Mouse (Mus musculus) neural tube, embryonic 12.5 days (tissue): ENCODE data around the gene 2410004B18Rik. TPM values are rescaled to one million over a fixed set of nuclear protein-coding genes. Genes with fewer than 3 reads are reported as not detected.
"Not testable (repeated sequence)": the region's sequence is repeated elsewhere in the genome, so short reads cannot be mapped to it uniquely, and the experiment has no call there.

Source experiments
- ATAC-seq: fragments of 200-750 bp; cut with Nextera tagmentation; 2 replicates; pipeline ENCODE4 v1.8.0; 2017; ENCODE audit warnings: low read depth, mild to moderate bottlenecking, moderate TSS enrichment, moderate library complexity; ENCODE audit not compliant: low FRiP score
- H3K27ac ChIP-seq: fragments of 300-500 bp; sonication (generic); 2 replicates; pipeline ENCODE4 v1.5.1; 2016
- H3K27me3 ChIP-seq: fragments of 300-500 bp; sonication (generic); replicated peaks from 2 replicates; pipeline ENCODE4 v1.6.1; 2016; ENCODE audit warnings: mild to moderate bottlenecking
- H3K36me3 ChIP-seq: fragments of 300-500 bp; sonication (generic); 2 replicates; pipeline ENCODE4 v1.6.1; 2016; ENCODE audit warnings: mild to moderate bottlenecking
- H3K4me1 ChIP-seq: fragments of 300-500 bp; sonication (generic); 2 replicates; pipeline ENCODE4 v1.6.1; 2016
- H3K4me2 ChIP-seq: fragments of 300-500 bp; sonication (generic); replicated peaks from 2 replicates; pipeline ENCODE4 v1.6.1; 2016; ENCODE audit warnings: mild to moderate bottlenecking
- H3K4me3 ChIP-seq: fragments of 300-500 bp; sonication (generic); 2 replicates; pipeline ENCODE4 v1.5.1; 2016
- H3K9ac ChIP-seq: fragments of 300-500 bp; sonication (generic); 2 replicates; pipeline ENCODE4 v1.6.1; 2016; ENCODE audit warnings: mild to moderate bottlenecking
- H3K9me3 ChIP-seq: fragments of 300-500 bp; sonication (generic); 2 replicates; pipeline ENCODE4 v1.6.1; 2016; ENCODE audit warnings: mild to moderate bottlenecking
- WGBS: fragments of 180-500 bp; shearing (Covaris S2); methylation state at CpG from one replicate; pipeline ENCODE4 v1.1.7; 2016; 5-methylcytosine and 5-hydroxymethylcytosine counted together
- polyA plus RNA-seq: library from polyadenylated mRNA; unstranded; fragments of >200 nt; fragmentation: Nextera tagmentation; extraction: Ambion mirVana; gene quantifications from 2 replicates; pipeline ENCODE4 v1.2.1, GENCODE M21; 2016

2410004B18Rik gene
- polyA plus RNA-seq, 1 experiment from 2014 or later: 68.2 TPM

DNA sequence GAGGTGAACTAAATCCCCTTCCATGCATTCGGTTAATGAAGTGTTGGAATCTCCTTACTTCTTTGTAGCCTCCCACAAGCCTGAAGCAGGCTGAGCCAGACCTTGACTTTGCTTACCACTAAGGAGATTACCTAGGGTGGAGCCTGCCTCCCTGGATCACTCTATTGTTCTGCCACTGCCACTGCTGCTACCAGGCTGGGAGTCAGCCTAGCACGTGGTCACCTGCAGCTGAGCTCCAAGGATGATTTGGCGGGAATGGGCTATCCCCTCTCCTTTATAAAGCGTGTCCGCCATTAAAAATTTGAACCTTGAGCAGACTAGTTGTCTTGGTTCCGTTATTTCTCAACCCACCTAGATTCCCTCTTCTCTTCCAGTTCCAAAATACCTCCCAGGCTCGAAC lies 23.9 kb upstream of the 2410004B18Rik start:
- 78% methylated on average over 7 of the region's 7 CpGs for WGBS
- not testable (repeated sequence) for H3K36me3 ChIP-seq, ATAC-seq

DNA sequence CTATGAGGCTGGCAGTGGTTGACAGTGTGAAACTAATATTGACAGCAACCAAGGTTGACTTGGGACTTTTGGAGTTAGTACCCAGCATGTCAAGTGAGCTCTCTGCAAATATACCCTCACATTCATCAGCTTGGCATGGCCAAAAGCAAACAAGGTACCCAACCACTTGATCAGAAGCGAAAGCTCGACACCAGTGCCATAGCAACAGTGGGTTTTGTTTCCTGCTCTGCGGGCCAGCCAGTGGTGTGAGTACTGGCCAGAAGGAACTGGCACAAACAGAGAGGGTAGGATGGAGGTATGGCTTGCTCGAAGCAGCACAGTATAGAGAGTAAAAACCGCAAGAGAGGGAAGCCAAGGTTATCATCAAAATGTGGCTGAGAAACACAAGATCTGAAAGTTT lies 21.4 kb upstream of the 2410004B18Rik start:
- no peak overlapping the region for H3K27ac ChIP-seq
- no peaks in the 10 kb centered on the region for H3K36me3 ChIP-seq
- ATAC-seq: no peak
- H3K9me3 ChIP-seq: no peaks in the 10 kb centered on the region
- H3K4me3 ChIP-seq: no peak overlapping the region
- H3K27me3 ChIP-seq: no peaks in the 10 kb centered on the region
- H3K9ac ChIP-seq: no peak overlapping the region
- H3K4me2 ChIP-seq: no peak overlapping the region
- no peaks in the 10 kb centered on the region for H3K4me1 ChIP-seq
- WGBS: 92% methylated on average over 5 of the region's 5 CpGs

More for the DNA sequence above, 23.9 kb upstream of the 2410004B18Rik start:
- not testable (repeated sequence) for H3K27ac ChIP-seq, H3K4me3 ChIP-seq, H3K9me3 ChIP-seq, H3K4me2 ChIP-seq, H3K4me1 ChIP-seq, H3K9ac ChIP-seq, H3K27me3 ChIP-seq

DNA sequence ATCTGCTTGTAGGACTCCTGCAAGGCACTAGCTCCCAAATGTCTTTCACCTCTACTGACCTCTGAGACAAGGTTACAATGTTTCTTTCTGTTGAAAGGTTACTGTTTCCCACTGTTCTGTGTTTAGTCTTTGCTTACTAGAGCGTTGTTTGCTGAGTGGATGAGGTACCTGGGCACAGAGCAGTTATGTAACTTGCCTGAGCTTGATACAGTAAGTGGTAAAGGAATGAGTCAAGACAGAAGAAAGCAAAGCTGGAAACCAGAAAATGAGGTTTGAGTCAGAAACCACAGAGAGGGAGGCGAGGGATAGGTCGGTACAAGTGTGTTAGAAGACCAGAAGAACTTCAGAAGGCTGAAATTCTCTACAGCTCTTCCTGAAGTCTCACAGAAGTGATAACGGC lies 21.0 kb upstream of the 2410004B18Rik start:
- Histone ChIP-seq H3K9me3 (no peaks in the 10 kb centered on the region), H3K4me1 (no peaks in the 10 kb centered on the region), H3K27me3 (no peaks in the 10 kb centered on the region), H3K4me3 (no peak overlapping the region), H3K9ac (no peak overlapping the region), H3K27ac (no peak overlapping the region), H3K4me2 (no peak overlapping the region), H3K36me3 (no peaks in the 10 kb centered on the region)
- 88% methylated on average over 4 of the region's 4 CpGs for WGBS
- ATAC-seq: no peak

DNA sequence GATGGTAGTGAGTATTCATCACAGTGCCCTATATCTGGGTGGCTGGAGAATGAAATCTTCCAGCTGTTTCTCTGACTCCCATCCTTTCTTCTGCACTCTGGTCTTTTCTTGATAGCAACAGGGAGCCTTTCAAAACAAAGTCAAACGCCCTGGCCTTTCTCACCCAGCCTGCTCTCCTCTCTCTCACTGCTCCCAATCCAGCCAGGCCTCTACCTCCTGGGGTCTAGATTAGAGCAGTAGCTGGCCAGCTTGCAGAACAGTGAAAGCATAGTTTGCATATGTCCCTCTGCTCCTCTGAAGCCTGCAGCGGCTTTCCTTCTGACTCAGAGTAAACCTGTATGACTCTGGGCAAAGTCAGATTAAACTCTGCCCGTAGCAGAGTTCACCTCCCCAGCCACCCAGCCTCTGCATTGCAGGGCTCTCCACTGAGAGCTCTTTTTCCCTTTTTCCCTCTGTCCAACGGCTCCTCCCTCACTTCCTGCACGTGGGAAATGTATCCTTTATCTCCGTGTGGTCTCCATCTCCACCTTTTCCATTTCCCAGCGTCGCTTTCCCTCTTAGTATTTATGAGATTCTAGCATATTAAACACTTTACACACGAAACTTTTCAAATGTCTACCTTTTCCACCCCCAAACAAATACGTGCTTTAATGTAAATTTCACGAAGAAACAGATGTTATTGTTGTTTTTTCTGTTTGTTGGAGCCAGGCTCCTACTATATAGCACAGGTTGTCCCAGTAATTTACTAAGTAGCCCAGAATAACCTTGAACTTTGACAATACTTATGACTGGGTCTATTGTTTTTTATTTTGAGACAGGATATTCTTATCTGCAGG lies 15.6 kb upstream of the 2410004B18Rik start, which contains the start of gene Bcl10:
Gene Bcl10 (plus strand): TSS at position 786 of the 836 bp plus-strand sequence.
- peaks cover 6% of the 10 kb centered on the region for H3K4me1 ChIP-seq
- no peaks in the 10 kb centered on the region for H3K9me3 ChIP-seq
- H3K27me3 ChIP-seq: no peaks in the 10 kb centered on the region
- 36% methylated on average over 11 of the region's 11 CpGs for WGBS
- peak within 1 kb of the TSS; percentile 32 for H3K4me3 ChIP-seq
- peak within 1 kb of the TSS; percentile 57 for H3K4me2 ChIP-seq
- H3K36me3 ChIP-seq: no peaks in the 10 kb centered on the region
- H3K9ac ChIP-seq: no peak within 1 kb of the TSS
- H3K27ac ChIP-seq: no peak within 1 kb of the TSS
- ATAC-seq: no peak

DNA sequence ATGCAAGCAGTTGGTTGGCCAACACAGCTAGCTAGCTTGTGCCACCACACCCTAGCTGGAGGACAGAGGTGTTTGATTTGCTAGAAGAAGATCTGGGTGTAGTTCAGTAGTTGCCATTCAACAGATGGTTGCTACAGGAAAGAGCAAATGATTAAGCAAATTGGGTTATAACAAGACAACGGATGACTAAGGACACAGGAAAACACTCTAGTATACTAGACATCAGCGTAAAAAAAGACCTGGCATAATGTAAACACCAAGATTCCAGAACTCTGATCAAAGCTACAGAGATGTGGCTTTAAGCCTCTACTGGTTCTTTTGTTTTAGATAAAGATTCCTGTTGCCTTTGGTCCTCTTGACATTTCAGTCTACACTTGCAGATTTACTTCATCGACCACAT lies 14.8 kb upstream of the 2410004B18Rik start:
- Histone ChIP-seq H3K9ac (no peak overlapping the region), H3K4me3 (no peak overlapping the region), H3K9me3 (no peaks in the 10 kb centered on the region), H3K4me1 (peaks cover 6% of the 10 kb centered on the region), H3K36me3 (peaks cover 5% of the 10 kb centered on the region; the same call in 1 of the 2 replicates), H3K27ac (no peak overlapping the region), H3K27me3 (no peaks in the 10 kb centered on the region), H3K4me2 (peak overlapping the region; percentile 57; the same call in 1 of the 2 replicates)
- ATAC-seq: no peak
- WGBS: 79% methylated on average over 3 of the region's 3 CpGs

DNA sequence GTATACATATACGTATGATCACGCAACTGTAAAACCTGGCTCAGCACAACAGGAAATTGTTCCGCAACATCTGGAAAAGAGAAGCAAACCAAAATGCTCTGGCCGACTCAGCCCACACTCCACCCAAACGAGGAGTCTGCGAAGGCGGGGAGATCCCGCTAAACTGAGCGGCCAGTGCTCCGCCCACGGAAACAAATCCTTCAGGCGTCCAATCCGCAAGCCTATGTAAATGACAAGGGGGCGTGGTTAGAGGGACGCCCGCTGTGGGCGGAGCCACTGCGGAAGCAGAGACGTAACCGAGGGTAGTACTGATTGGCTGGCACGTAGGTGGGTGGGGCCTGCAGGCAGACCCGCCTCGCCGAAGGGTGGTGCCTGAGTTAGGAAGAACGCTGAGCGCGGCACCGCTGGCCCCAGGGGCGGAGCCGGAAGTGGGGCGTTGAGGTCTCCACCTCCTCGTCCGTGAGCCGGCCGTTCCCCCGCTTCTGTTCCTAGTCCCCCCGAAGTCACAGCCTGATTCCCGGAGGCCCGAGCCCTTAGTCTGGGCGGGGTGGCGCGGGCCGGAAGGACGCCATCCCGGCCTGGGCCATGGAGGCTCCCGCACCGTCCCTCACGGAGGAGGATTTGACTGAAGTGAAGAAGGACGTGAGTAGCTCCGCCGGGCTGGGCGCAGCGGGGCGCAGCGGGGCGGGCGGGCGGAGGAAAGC lies 13.8 kb upstream of the 2410004B18Rik start:
- peak; percentile 100 for ATAC-seq
- Histone ChIP-seq H3K27ac (peak overlapping the region; percentile 87), H3K4me3 (peak overlapping the region; percentile 82), H3K4me2 (peak overlapping the region; percentile 69), H3K9ac (peak overlapping the region; percentile 80), H3K9me3 (no peaks in the 10 kb centered on the region), H3K4me1 (peaks cover 7% of the 10 kb centered on the region), H3K27me3 (no peaks in the 10 kb centered on the region), H3K36me3 (peaks cover 5% of the 10 kb centered on the region; the same call in 1 of the 2 replicates)
- WGBS: under 1% methylated on average over 58 of the region's 58 CpGs

DNA sequence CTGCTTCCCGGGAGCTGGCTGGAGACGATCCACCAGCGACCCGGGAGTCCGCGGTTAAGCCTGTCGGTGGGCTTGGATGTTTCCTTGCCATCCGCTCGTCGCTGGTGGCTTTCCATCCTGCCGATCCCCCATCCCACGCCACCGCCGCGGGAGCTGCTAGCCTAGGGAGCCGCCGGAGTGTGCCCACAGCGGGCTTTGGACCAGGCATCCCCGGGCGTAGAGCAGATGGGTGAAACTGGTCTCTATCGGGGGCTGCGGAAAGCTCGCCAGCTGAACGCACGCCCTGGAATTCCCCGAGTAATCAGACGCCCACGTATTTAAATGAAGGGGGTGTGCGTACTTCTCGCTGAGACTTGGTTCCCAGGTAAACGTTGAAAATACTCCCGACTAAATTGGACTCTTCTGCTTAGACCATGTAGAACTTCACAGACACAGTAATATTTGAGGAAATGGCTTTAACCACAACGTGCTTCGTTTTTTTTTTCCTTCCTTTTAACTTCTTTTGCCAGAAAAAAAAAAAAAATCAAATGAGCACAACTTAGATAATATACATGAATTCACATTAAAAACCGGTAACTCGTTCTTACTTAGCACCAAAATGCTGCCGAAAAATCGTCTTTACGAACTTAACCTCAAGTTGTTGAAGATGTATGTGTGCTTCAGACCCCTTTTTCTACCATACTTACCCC lies 13.0 kb upstream of the 2410004B18Rik start:
- H3K4me2 ChIP-seq: peak overlapping the region; percentile 69
- peak overlapping the region; percentile 80 for H3K9ac ChIP-seq
- peak overlapping the region; percentile 87 for H3K27ac ChIP-seq
- no peaks in the 10 kb centered on the region for H3K9me3 ChIP-seq
- H3K4me1 ChIP-seq: peaks cover 11% of the 10 kb centered on the region
- H3K4me3 ChIP-seq: peak overlapping the region; percentile 82
- H3K36me3 ChIP-seq: peaks cover 5% of the 10 kb centered on the region; the same call in 1 of the 2 replicates
- WGBS: 4% methylated on average over 39 of the region's 39 CpGs
- no peaks in the 10 kb centered on the region for H3K27me3 ChIP-seq
- ATAC-seq: peak; percentile 23

DNA sequence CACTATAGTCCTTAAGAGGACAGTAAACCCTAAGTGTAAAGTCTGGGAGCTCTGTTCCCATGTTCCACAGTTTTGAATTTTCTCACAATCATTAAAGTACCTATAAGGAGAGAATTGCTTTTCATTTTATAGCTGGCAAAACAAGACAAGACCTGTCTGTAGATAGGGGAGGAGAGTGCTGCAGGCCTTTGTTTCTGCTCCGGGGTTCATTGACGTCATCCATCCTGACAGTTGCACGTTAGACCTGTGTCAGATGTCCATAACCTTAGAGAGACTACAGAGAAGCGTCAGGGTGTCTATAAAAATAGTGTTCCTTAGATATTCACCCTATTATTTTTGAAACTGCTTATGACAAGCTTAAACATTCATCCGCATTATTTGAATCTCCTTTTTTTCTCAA lies 12.3 kb upstream of the 2410004B18Rik start:
- peaks cover 7% of the 10 kb centered on the region for H3K36me3 ChIP-seq
- no peaks in the 10 kb centered on the region for H3K27me3 ChIP-seq
- peak overlapping the region; percentile 82; the same call in 1 of the 2 replicates for H3K4me3 ChIP-seq
- ATAC-seq: no peak
- peak overlapping the region; percentile 80; the same call in 1 of the 2 replicates for H3K9ac ChIP-seq
- H3K4me1 ChIP-seq: peaks cover 11% of the 10 kb centered on the region
- H3K27ac ChIP-seq: no peak overlapping the region
- 73% methylated on average over 5 of the region's 5 CpGs for WGBS
- no peaks in the 10 kb centered on the region for H3K9me3 ChIP-seq
- H3K4me2 ChIP-seq: peak overlapping the region; percentile 69

DNA sequence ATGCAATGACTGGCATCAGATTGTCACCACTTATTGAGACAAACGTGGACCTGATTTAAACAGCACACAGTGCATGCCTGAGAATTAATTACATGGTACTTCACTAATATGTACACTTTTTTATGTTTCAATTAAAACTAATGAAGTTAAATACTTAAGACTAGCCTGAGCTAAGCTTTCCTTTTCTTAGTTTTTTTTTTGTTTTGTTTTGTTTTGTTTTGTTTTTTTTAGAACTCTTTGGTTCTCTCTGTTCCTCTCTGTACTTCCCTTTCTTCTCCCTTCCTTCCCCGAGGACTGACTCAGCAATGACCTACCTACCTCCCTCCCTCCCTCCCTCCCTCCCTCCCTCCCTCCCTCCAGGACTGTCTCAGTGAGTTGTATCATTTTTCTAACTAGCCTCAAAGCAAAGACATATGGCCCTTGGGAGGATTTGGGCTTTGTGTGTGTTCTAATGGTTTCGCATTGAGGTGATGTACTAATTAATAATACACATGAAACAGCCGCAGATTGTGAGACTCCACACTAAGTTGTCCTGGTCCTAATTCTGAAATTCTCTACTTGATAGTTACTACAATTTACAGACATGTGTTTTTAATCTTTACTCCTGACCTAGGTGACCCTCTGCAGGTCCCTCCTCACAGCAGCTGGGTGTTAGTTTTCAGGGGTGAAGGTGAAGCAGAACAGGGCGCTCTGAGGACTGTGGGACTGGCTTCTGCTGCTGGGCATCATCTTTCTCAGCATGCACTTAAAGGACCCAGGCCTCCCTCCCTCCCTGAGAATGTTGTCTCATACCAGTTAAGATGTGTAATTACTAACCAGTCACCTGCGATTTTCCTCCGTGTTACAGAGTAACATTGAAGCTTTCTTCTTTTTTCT lies 8.1 kb upstream of the 2410004B18Rik start:
- Histone ChIP-seq H3K9ac (no peak overlapping the region), H3K27me3 (no peaks in the 10 kb centered on the region), H3K4me1 (peaks cover 11% of the 10 kb centered on the region), H3K4me2 (no peak overlapping the region), H3K9me3 (no peaks in the 10 kb centered on the region), H3K27ac (no peak overlapping the region), H3K36me3 (peaks cover 38% of the 10 kb centered on the region), H3K4me3 (no peak overlapping the region)
- no peak for ATAC-seq
- 75% methylated on average over 7 of the region's 7 CpGs for WGBS

DNA sequence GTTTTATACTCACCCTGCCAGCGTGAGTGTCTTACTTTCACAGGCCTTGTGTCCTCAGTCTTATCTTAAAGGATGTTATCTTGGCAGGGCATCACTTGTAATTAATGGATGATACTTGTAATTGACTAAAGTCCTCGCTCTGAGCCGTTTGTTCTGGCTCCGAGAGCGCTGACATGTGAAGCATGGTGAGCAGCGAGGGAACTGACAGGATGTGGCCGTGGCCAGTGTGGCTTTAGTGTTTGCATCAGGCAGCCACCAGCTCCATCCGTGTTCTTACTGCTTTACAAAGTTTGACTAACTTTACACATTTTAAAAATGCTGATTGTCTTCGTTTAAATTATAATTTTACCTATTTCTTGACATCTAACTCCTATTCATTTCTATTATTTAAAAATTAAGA lies 4.0 kb upstream of the 2410004B18Rik start:
- Histone ChIP-seq H3K4me3 (no peak overlapping the region), H3K36me3 (peaks cover 34% of the 10 kb centered on the region), H3K9me3 (no peaks in the 10 kb centered on the region), H3K4me2 (no peak overlapping the region), H3K27me3 (no peaks in the 10 kb centered on the region), H3K4me1 (peaks cover 11% of the 10 kb centered on the region), H3K27ac (no peak overlapping the region), H3K9ac (no peak overlapping the region)
- no peak for ATAC-seq
- WGBS: 93% methylated on average over 9 of the region's 9 CpGs
